Mouse (Mus musculus) MEL (cell line): Measurements from ENCODE around the gene Paics.

Experiments
- CHD2 ChIP-seq: IDR thresholded peaks from 2 replicates; pipeline ENCODE4 v1.6.1; 2011; ENCODE audit warnings: low read length, improper control_type of control experiment
- CTCF ChIP-seq, 3 experiments: IDR thresholded peaks in 2 of 3; conservative IDR thresholded peaks in 1 of 3; 2 replicates each; pipeline ENCODE4 v1.5.1; 2011 to 2012; ENCODE audit warnings: low read length in 3 of 3, low read depth in 2 of 3, mild to moderate bottlenecking in 2 of 3, improper control_type of control experiment in 1 of 3, inconsistent platforms in 1 of 3, mixed read lengths in 1 of 3, moderate library complexity in 1 of 3; ENCODE audit not compliant: control insufficient read depth in 1 of 3, insufficient read depth in 1 of 3, poor library complexity in 1 of 3, severe bottlenecking in 1 of 3
- GATA1 ChIP-seq: IDR thresholded peaks from 2 replicates; pipeline ENCODE4 v1.6.1; 2011; ENCODE audit warnings: low read depth, low read length, improper control_type of control experiment
- MAX ChIP-seq: IDR thresholded peaks from 2 replicates; pipeline ENCODE4 v1.6.1; 2011; ENCODE audit warnings: low read length, improper control_type of control experiment
- MYB ChIP-seq: IDR thresholded peaks from 2 replicates; pipeline ENCODE4 v1.6.1; 2011; ENCODE audit warnings: mild to moderate bottlenecking, low read depth, low read length, improper control_type of control experiment
- RAD21 ChIP-seq: IDR thresholded peaks from 2 replicates; pipeline ENCODE4 v1.6.1; 2011; ENCODE audit warnings: mild to moderate bottlenecking, low read depth, low read length, improper control_type of control experiment
- TBP ChIP-seq: IDR thresholded peaks from 2 replicates; pipeline ENCODE4 v1.8.0; 2011; ENCODE audit warnings: low read depth, low read length, improper control_type of control experiment
- TCF12 ChIP-seq: IDR thresholded peaks from 2 replicates; pipeline ENCODE4 v1.6.1; 2014; ENCODE audit warnings: low read depth, mild to moderate bottlenecking, inconsistent platforms, low read length, improper control_type of control experiment, moderate library complexity

DNA sequence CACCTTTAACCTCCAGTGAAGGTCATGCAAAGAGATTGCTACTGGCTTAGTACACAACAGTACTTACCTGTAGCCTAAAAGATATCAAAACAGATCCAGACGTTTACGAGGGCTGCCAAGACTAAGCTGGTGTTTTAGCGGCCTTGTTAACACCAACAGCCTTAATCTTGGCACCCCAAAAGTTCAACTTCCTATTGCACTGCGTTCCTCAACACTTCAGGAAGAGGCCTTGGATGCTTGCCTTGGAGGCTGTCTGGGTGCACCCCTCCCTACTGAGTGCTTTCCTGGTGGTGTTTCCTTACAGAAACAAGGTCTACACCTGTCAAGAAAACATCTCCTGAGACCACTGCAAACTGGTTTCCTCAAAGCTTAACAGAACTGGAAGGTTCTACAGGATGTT is 4.0 kb upstream of the Paics start:
- TF ChIP-seq TCF12, result peak; percentile 77
- peak; percentile 40; the same call in 1 of the 2 replicates for TF ChIP-seq GATA1
- TF ChIP-seq CTCF (IDR thresholded peaks at IDR 0.05 in 2 of 3, conservative IDR thresholded peaks at IDR 0.05 in 1 of 3; ENCODE audit: control insufficient read depth in 1 of 3, insufficient read depth in 1 of 3, low read depth in 2 of 3, low read length in 3 of 3, poor library complexity in 1 of 3, severe bottlenecking in 1 of 3), result no peak
- no peak for TF ChIP-seq TBP
- 0 out of 2 replicates have a peak, but pooled peaks have one; percentile 28 for TF ChIP-seq MYB
- no peak; the same call in 1 of the 2 replicates for TF ChIP-seq MAX
- TF ChIP-seq RAD21, result no peak
- no peak for TF ChIP-seq CHD2
